Mouse (Mus musculus) C2C12 (cell line): ENCODE measurements around the gene Dohh.

Experiments used
- CEBPB ChIP-seq: IDR thresholded peaks from one replicate; pipeline ENCODE4 v1.6.1; 2011; ENCODE audit warnings: low read depth, mild to moderate bottlenecking, control low read depth, moderate library complexity
- CTCF ChIP-seq: IDR thresholded peaks from one replicate; pipeline ENCODE4 v1.5.1; 2011; ENCODE audit not compliant: control insufficient read depth, insufficient read depth, insufficient read length
- MAX ChIP-seq: IDR thresholded peaks from one replicate; pipeline ENCODE4 v1.6.1; 2011; ENCODE audit warnings: mild to moderate bottlenecking, control low read depth

DNA sequence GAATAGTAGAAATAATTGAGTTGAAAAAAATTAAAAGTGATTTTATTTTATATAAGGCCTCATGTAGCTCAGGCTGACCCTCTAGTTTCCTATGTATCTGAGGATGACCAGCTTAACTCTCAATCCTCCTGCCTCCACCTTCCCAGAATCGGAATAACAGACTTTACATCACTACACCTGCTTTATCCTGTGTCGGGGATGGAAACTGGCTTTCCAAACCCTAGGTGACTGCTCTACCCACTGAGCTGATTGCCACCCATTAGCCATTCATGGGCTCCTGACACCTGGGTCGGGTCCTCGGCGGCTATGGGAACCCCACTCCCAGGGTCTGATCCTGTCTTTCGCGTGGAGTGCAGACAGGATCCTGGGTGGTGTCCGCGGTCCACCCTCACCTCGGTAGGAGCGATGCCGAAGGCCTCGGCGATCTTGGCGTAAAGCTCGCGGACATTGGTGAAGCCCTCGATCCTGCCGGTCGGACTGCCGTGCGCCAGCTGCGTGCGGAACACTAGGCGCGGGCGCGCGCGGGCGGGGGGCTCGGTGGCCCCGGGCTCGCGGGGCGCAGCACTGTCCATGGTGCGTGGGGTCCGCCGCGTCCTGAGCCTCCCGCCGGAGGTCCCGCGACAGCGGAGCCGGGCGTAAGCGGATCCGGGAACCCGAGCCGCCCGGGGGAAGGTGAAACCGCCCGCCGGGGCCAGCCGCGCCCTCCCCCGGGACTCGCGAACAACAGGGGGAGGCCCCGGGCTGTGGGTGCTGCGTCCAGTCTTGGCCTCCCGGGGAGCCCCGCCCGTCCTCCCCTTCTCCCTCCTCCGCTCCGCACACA is 41.3 kb upstream of the Dohh start, which contains the start of gene Gipc3:
- no peak for TF ChIP-seq CTCF
- no peak for TF ChIP-seq CEBPB
- no peak for TF ChIP-seq MAX
